Mouse (Mus musculus) layer of hippocampus, adult 11-12 months (tissue): ENCODE results near the gene Prelid3b.

Experiments
- DNase-seq: peaks from one replicate; pipeline ENCODE4 v3.0.0; 2022; ENCODE audit warnings: low spot score

Prelid3b gene

DNA sequence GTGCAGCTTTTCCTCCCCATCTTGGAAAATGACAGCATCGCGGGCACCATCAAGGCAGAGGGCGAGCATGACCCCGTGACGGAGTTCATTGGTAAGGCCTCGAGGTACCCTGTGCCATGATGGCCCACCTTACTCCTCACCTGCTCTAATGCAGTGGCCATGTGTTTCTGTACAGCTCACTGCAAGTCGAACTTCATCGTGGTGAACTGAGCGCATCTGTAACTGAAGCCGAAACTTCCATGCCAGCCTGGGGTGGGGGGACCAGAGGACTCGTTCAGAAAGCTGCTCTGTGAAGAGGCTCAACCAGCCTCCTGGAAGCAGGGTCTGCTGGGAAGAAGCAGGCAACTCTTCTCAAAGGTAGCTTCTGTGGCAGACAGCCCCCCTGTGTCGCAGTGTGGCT is 46.0 kb downstream of the Prelid3b start:
- no peak for DNase-seq

DNA sequence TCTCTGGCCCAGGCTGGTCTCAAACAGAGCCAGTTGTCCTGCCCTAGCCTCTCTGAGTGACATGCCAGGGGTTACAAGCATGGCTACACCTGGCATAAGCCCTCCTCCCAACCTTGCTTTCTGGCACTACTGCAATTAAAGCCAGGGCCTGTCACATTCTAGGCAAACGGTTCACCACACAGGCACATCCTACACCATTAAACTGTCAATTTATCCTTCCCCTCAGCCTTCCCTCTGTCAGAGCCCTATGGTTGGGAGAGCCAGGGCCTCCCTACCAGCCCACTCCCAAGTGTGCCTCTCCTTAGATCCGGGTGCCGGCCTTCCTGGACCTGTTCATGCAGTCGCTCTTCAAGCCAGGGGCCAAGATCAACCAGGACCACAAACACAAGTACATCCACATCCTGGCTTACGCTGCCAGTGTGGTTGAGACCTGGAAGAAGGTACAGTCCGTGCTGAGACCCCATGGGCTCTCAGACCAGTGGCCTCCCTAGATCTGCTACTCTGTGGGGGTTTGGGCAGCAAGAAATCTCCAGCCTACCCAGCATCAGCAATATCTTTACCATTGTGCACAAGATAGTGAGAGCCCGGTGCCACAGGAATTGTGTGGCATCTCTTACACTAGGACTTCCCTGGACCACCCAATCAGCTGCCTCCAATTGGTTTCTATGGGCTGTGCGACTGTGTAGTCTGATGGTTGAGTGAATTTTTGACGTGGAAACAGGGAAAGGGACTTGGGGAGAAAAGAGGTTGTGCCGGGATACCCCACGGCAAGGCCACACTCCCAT is 48.4 kb downstream of the Prelid3b start:
- no peak for DNase-seq

DNA sequence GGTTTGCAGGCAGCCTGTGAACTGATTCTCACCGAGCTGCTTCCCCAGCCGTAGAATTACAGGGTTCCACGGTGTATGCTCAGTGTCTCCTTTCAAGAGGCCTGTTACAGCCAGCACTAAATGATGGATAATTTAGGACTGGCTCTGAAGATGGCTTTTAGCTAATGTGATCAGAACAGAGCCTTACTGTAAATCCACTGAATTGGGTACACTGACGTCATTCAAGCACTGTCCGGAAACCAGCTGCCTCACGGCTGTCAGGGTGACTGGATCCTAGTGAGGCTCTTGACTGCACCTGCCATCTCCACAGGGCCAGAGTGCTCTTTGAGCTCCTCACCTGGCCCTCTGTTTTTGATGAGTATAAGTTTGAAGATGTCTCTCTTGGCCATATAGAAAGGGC is 51.8 kb downstream of the Prelid3b start:
- DNase-seq: no peak

DNA sequence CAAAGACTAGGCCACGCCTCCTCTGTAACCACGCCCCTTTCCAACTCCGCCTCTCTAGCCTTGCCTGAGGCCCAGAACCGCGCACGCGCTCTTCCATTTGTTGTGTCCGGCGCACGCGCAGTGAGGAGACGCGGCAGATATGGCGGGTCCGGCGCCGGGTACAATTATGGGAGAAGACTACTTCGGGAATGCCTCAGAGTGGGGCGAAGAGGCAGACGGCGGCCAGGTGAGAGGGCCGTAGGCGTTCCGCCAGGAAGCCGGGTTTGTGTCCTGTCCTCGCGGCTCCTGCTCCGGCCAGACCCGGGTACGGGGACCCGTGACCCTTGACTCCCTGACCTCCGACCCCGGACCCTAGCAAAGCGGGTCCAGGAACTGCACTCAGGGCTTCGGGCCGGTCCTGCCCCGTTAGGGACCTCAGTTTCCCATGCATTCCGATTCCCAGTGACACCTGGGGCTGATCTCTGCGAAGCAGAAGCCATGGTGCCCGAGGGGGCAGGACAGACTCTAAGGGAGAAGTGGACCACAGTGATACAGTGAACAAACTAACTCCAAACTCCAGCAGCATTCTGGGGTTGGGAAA is 57.1 kb downstream of the Prelid3b start, which contains the start of gene Nelfcd:
Gene Nelfcd, plus strand, starts transcription at position 74 of the 580 bp plus-strand sequence.
- DNase-seq: peak; percentile 96
